7 mouse cellular contexts compared by ENCODE assay signal in the genomic region with DNA sequence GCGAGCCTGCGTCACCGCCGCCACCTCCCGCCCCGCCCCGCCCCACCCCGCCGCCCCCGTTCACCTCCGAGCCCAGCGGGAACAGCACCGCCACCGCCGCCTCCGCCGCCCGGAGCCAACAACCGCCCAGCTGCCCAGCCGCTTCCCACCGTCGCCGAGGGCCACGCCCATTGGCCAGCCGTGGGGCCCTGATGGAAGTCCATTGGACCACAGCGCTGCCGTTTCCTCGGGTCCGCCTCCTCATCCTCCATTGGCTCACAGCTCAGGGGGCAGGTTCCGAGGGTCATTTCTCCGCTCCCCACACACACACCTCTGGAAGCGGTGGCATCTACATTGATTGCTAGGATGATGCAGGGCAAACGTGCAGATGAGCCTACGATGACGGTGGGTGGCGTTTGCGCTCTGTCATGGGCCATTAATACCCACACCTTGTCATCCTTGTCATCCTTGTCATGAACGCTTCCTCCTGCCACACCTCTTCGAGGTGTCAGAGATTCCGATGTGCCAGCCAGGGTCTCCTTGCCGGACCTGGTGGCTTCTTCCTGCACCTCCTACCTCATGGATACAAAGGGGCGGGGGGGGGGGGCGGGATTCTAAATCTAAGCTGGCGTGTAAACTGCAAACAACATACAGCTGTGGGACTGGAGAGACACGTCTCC. TPM values are rescaled to one million over a fixed set of nuclear protein-coding genes. Genes with fewer than 3 reads are reported as not detected.
DNase-seq lines count a peak whose midpoint lies in the region; ATAC-seq and TF ChIP-seq lines count a peak whose summit lies in the region.

TSS of gene Trafd1 (minus strand) at position 172 of the 659 bp plus-strand sequence.

- peak; percentile 90 for ATAC-seq in intestine, postnatal 0 days
- ATAC-seq in midbrain, embryonic 12.5 days (ENCODE audit: low FRiP score, low read depth): peak; percentile 98

- TF ChIP-seq POLR2A in small intestine, adult 2 months (IDR thresholded peaks at IDR 0.05; ENCODE audit: low read depth, low read length): 0 out of 2 replicates have a peak, but pooled peaks have one; percentile 15

- H3K9ac ChIP-seq in intestine, postnatal 0 days (ENCODE audit: low read depth, low read length): peak within 1 kb of the TSS; percentile 86
- H3K9ac ChIP-seq in midbrain, embryonic 12.5 days (replicated peaks): peak within 1 kb of the TSS; percentile 88

- H3K4me1 ChIP-seq in intestine, postnatal 0 days (replicated peaks; ENCODE audit: control insufficient read depth, insufficient read depth, low read length): 0 out of 2 replicates have a peak, but pooled peaks cover 3% of the 10 kb centered on the region
- peaks cover 26% of the 10 kb centered on the region for H3K4me1 ChIP-seq in midbrain, embryonic 12.5 days
- H3K4me1 ChIP-seq in small intestine, adult 2 months (ENCODE audit: control insufficient read depth, insufficient read depth, insufficient read length, low read length): peaks cover 6% of the 10 kb centered on the region; the same call in 1 of the 2 replicates

- no peaks in the 10 kb centered on the region for H3K9me3 ChIP-seq in intestine, postnatal 0 days (ENCODE audit: control insufficient read depth)
- H3K9me3 ChIP-seq in midbrain, embryonic 12.5 days: peaks cover 7% of the 10 kb centered on the region; the same call in 1 of the 2 replicates

- H3K4me3 ChIP-seq in intestine, postnatal 0 days (ENCODE audit: low read depth, low read length): peak within 1 kb of the TSS; percentile 78
- H3K4me3 ChIP-seq in midbrain, embryonic 12.5 days: peak within 1 kb of the TSS; percentile 85
- peak within 1 kb of the TSS; percentile 71 for H3K4me3 ChIP-seq in small intestine, adult 2 months (ENCODE audit: low read depth, low read length)

- under 1% methylated on average over 34 of the region's 45 CpGs for WGBS in intestine, postnatal 0 days
- under 1% methylated on average over 29 of the region's 45 CpGs for WGBS in midbrain, embryonic 12.5 days
- under 1% methylated on average over 37 of the region's 45 CpGs for WGBS in small intestine, adult 2 months

- no peak for TF ChIP-seq CTCF in intestine, postnatal 0 days (IDR thresholded peaks at IDR 0.05; ENCODE audit: low read depth)
- no peak for TF ChIP-seq CTCF in small intestine, adult 2 months (IDR thresholded peaks at IDR 0.05; ENCODE audit: extremely low read depth, insufficient read length, insufficient replicate concordance, low read depth, low read length)

- H3K4me2 ChIP-seq in intestine, postnatal 0 days (replicated peaks; ENCODE audit: low read depth): peak within 1 kb of the TSS; percentile 70
- peak within 1 kb of the TSS; percentile 71 for H3K4me2 ChIP-seq in midbrain, embryonic 12.5 days (replicated peaks)

- intact Hi-C loops in left cerebral cortex, postnatal 4 days (cut with DNase I): no loop called here

- H3K36me3 ChIP-seq in intestine, postnatal 0 days (ENCODE audit: control insufficient read depth, insufficient read depth): peaks cover 17% of the 10 kb centered on the region
- H3K36me3 ChIP-seq in midbrain, embryonic 12.5 days: peaks cover 20% of the 10 kb centered on the region
- peaks cover 20% of the 10 kb centered on the region for H3K36me3 ChIP-seq in small intestine, adult 2 months (ENCODE audit: control insufficient read depth, insufficient read depth, low read length)

- H3K27me3 ChIP-seq in intestine, postnatal 0 days (replicated peaks; ENCODE audit: control insufficient read depth, insufficient read depth, low read length): no peaks in the 10 kb centered on the region
- peaks cover 17% of the 10 kb centered on the region for H3K27me3 ChIP-seq in midbrain, embryonic 12.5 days
- H3K27me3 ChIP-seq in small intestine, adult 2 months (ENCODE audit: control insufficient read depth, insufficient read depth, low read length): no peaks in the 10 kb centered on the region

- H3K27ac ChIP-seq in intestine, postnatal 0 days (ENCODE audit: low read depth, low read length): peak within 1 kb of the TSS; percentile 98
- peak within 1 kb of the TSS; percentile 84 for H3K27ac ChIP-seq in midbrain, embryonic 12.5 days (replicated peaks)
- peak within 1 kb of the TSS; percentile 98 for H3K27ac ChIP-seq in small intestine, adult 2 months (ENCODE audit: insufficient read depth, low read depth, low read length)

- DNase-seq in adrenal gland, adult 2 months: peak; percentile 98
- peak; percentile 87 for DNase-seq in embryo, embryonic 11.5 days (ENCODE audit: low read depth, low spot score)
- peak; percentile 85 to 96 for DNase-seq in gastrocnemius, postnatal 4 days (ENCODE audit: low spot score in 2 of 2)
- DNase-seq in left cerebral cortex, postnatal 4 days: peak; percentile 96

RNA-seq across cellular contexts. Expression of gene Trafd1, which starts in this region (rescaled TPM):
- total RNA-seq in adrenal gland, adult 2 months (2021): 10 to 100 TPM; 28.7 to 44.5 TPM
- 34.7 and 36.8 TPM in 2 replicates for polyA plus RNA-seq in adrenal gland, adult 2 months (2012; rRNA removed)
- 10 to 100 TPM; 74.7 to 87.6 TPM for total RNA-seq in gastrocnemius, postnatal 4 days (2021)
- 99.1 and 100 TPM in 2 replicates for polyA plus RNA-seq in intestine, postnatal 0 days (2015; fragmentation: Nextera tagmentation; extraction: Ambion mirVana)
- total RNA-seq in left cerebral cortex, postnatal 4 days (2021): 100 to 1,000 TPM; 111 to 120 TPM
- polyA plus RNA-seq in midbrain, embryonic 12.5 days (2016; fragmentation: Nextera tagmentation; extraction: Ambion mirVana): 124 TPM in 2 replicates
- 39.1 and 108 TPM in 2 replicates for polyA plus RNA-seq in small intestine, adult 2 months (2012; rRNA removed)

Comparison
In these comparisons a context has a peak if more than half of its experiments do, and no peak if none do; other contexts are left out.
1. Peak in every context shown above with its lines: DNase-seq, ATAC-seq, H3K4me3 ChIP-seq and H3K27ac ChIP-seq.